Mouse (Mus musculus) intestine, embryonic 16.5 days (tissue): ENCODE results near the gene Evi2. TPM values are rescaled to one million over a fixed set of nuclear protein-coding genes. Genes with fewer than 3 reads are reported as not detected.

ENCODE experiments used
- ATAC-seq: fragments of 200-750 bp; cut with Nextera tagmentation; 2 replicates; pipeline ENCODE4 v1.8.0; 2017; ENCODE audit warnings: moderate TSS enrichment, moderate library complexity
- H3K27ac ChIP-seq: fragments of 300-500 bp; sonication (generic); 2 replicates; pipeline ENCODE4 v1.5.1; 2014; ENCODE audit warnings: mild to moderate bottlenecking, low read length
- H3K27me3 ChIP-seq: fragments of 300-500 bp; sonication (generic); replicated peaks from 2 replicates; pipeline ENCODE4 v1.6.1; 2014; ENCODE audit warnings: low read length, control low read depth, mixed read lengths; ENCODE audit not compliant: control insufficient read depth, insufficient read depth
- H3K36me3 ChIP-seq: fragments of 300-500 bp; sonication (generic); 2 replicates; pipeline ENCODE4 v1.6.1; 2014; ENCODE audit warnings: low read length, control low read depth; ENCODE audit not compliant: control insufficient read depth, insufficient read depth
- H3K4me1 ChIP-seq: fragments of 300-500 bp; sonication (generic); 2 replicates; pipeline ENCODE4 v1.6.1; 2014; ENCODE audit warnings: low read length, control low read depth, mixed read lengths; ENCODE audit not compliant: control insufficient read depth, insufficient read depth
- H3K4me2 ChIP-seq: fragments of 300-500 bp; sonication (generic); 2 replicates; pipeline ENCODE4 v1.6.1; 2014; ENCODE audit warnings: low read depth, low read length, control low read depth
- H3K4me3 ChIP-seq: fragments of 300-500 bp; sonication (generic); 2 replicates; pipeline ENCODE4 v1.5.1; 2014; ENCODE audit warnings: mild to moderate bottlenecking, low read length
- H3K9ac ChIP-seq: fragments of 300-500 bp; sonication (generic); 2 replicates; pipeline ENCODE4 v1.6.1; 2014; ENCODE audit warnings: low read depth, low read length
- H3K9me3 ChIP-seq: fragments of 300-500 bp; sonication (generic); 2 replicates; pipeline ENCODE4 v1.6.1; 2016; ENCODE audit warnings: low read length, control low read depth; ENCODE audit not compliant: control insufficient read depth
- WGBS: fragments of 180-500 bp; shearing (Covaris S2); extraction: QIAGEN DNeasy Blood & Tissue Kit; methylation state at CpG from one replicate; pipeline ENCODE4 v1.1.7; 2014; 5-methylcytosine and 5-hydroxymethylcytosine counted together
- polyA plus RNA-seq: library from polyadenylated mRNA; unstranded; fragments of >200 nt; fragmentation: Nextera tagmentation; extraction: Ambion mirVana; gene quantifications from 2 replicates; pipeline ENCODE4 v1.2.1, GENCODE M21; 2015

Gene Evi2
- 0.50 TPM in 2 replicates for polyA plus RNA-seq

GRCm38 (mm10) chr11:79530333-79530761, at the start of gene Evi2, which contains the start of gene Evi2a:
Gene Evi2, minus strand, starts transcription at chr11:79530589.
Gene Evi2a, minus strand, starts transcription at chr11:79530609.
- Histone ChIP-seq H3K27me3 (no peaks in the 10 kb centered on the region), H3K4me1 (0 out of 2 replicates have a peak, but pooled peaks cover 3% of the 10 kb centered on the region), H3K9me3 (no peaks in the 10 kb centered on the region), H3K36me3 (no peaks in the 10 kb centered on the region; the same call in 1 of the 2 replicates), H3K27ac (no peak within 1 kb of the TSS), H3K9ac (no peak within 1 kb of the TSS), H3K4me2 (no peak within 1 kb of the TSS), H3K4me3 (no peak within 1 kb of the TSS)
- 84% methylated on average over 7 of the region's 7 CpGs for WGBS
- ATAC-seq = no peak

- H3K36me3 ChIP-seq = no peaks in the 10 kb centered on the region
- WGBS = 50% methylated on average over 5 of the region's 5 CpGs
- no peaks in the 10 kb centered on the region for H3K4me1 ChIP-seq
- no peak overlapping the region for H3K4me2 ChIP-seq
- H3K27me3 ChIP-seq = no peaks in the 10 kb centered on the region
- H3K27ac ChIP-seq = no peak overlapping the region
- H3K9me3 ChIP-seq = no peaks in the 10 kb centered on the region
- no peak for ATAC-seq
- no peak overlapping the region for H3K9ac ChIP-seq
- H3K4me3 ChIP-seq = no peak overlapping the region
Observed at GRCm38 (mm10) chr11:79577741-79578140, 47.4 kb upstream of the Evi2 start.

GRCm38 (mm10) chr11:79575383-79576073, 45.1 kb upstream of the Evi2 start:
- H3K4me1 ChIP-seq = no peaks in the 10 kb centered on the region
- no peak overlapping the region for H3K27ac ChIP-seq
- WGBS = 91% methylated on average over 14 of the region's 14 CpGs
- no peak for ATAC-seq
- H3K9ac ChIP-seq = no peak overlapping the region
- no peaks in the 10 kb centered on the region for H3K9me3 ChIP-seq
- no peaks in the 10 kb centered on the region for H3K27me3 ChIP-seq
- H3K4me2 ChIP-seq = no peak overlapping the region
- H3K36me3 ChIP-seq = peaks cover 4% of the 10 kb centered on the region; the same call in 1 of the 2 replicates
- H3K4me3 ChIP-seq = no peak overlapping the region

GRCm38 (mm10) chr11:79573836-79574235, 43.4 kb upstream of the Evi2 start:
- Histone ChIP-seq H3K27me3 (no peaks in the 10 kb centered on the region), H3K36me3 (peaks cover 4% of the 10 kb centered on the region; the same call in 1 of the 2 replicates), H3K27ac (no peak overlapping the region), H3K9me3 (no peaks in the 10 kb centered on the region), H3K4me3 (no peak overlapping the region), H3K4me1 (no peaks in the 10 kb centered on the region), H3K4me2 (no peak overlapping the region), H3K9ac (no peak overlapping the region)
- 80% methylated on average over 3 of the region's 3 CpGs for WGBS
- ATAC-seq = no peak

- WGBS = 90% methylated on average over 2 of the region's 2 CpGs
- Histone ChIP-seq H3K4me3 (no peak overlapping the region), H3K9ac (no peak overlapping the region), H3K9me3 (no peaks in the 10 kb centered on the region), H3K27me3 (no peaks in the 10 kb centered on the region), H3K36me3 (peaks cover 12% of the 10 kb centered on the region), H3K4me2 (no peak overlapping the region), H3K4me1 (no peaks in the 10 kb centered on the region), H3K27ac (no peak overlapping the region)
- ATAC-seq = no peak
Observed at GRCm38 (mm10) chr11:79570319-79570718, 39.9 kb upstream of the Evi2 start.

- 76% methylated on average over 11 of the region's 11 CpGs for WGBS
- H3K36me3 ChIP-seq = peaks cover 13% of the 10 kb centered on the region
- no peak for ATAC-seq
Observed at GRCm38 (mm10) chr11:79568197-79568911, 38.0 kb upstream of the Evi2 start.

GRCm38 (mm10) chr11:79566947-79567346, 36.6 kb upstream of the Evi2 start:
- no peak overlapping the region for H3K4me3 ChIP-seq
- H3K9ac ChIP-seq = no peak overlapping the region
- no peaks in the 10 kb centered on the region for H3K4me1 ChIP-seq
- no peak for ATAC-seq
- no peak overlapping the region for H3K4me2 ChIP-seq
- H3K36me3 ChIP-seq = peaks cover 13% of the 10 kb centered on the region
- 53% methylated on average over 1 of the region's 1 CpGs for WGBS
- no peaks in the 10 kb centered on the region for H3K9me3 ChIP-seq
- no peaks in the 10 kb centered on the region for H3K27me3 ChIP-seq
- H3K27ac ChIP-seq = no peak overlapping the region

More at GRCm38 (mm10) chr11:79568197-79568911, 38.0 kb upstream of the Evi2 start:
- Histone ChIP-seq H3K4me3 (no peak overlapping the region), H3K4me1 (no peaks in the 10 kb centered on the region), H3K27ac (no peak overlapping the region), H3K9ac (no peak overlapping the region), H3K27me3 (no peaks in the 10 kb centered on the region), H3K9me3 (no peaks in the 10 kb centered on the region), H3K4me2 (no peak overlapping the region)

GRCm38 (mm10) chr11:79563493-79563892, 33.1 kb upstream of the Evi2 start:
- Histone ChIP-seq H3K36me3 (peaks cover 10% of the 10 kb centered on the region), H3K4me1 (no peaks in the 10 kb centered on the region), H3K4me2 (no peak overlapping the region), H3K27ac (no peak overlapping the region), H3K27me3 (no peaks in the 10 kb centered on the region), H3K9me3 (no peaks in the 10 kb centered on the region), H3K4me3 (no peak overlapping the region), H3K9ac (no peak overlapping the region)
- 88% methylated on average over 7 of the region's 7 CpGs for WGBS
- no peak for ATAC-seq

GRCm38 (mm10) chr11:79560536-79560935, 30.1 kb upstream of the Evi2 start:
- no peak overlapping the region for H3K4me3 ChIP-seq
- no peaks in the 10 kb centered on the region for H3K9me3 ChIP-seq
- no peaks in the 10 kb centered on the region for H3K27me3 ChIP-seq
- H3K4me1 ChIP-seq = no peaks in the 10 kb centered on the region
- H3K27ac ChIP-seq = no peak overlapping the region
- peaks cover 6% of the 10 kb centered on the region; the same call in 1 of the 2 replicates for H3K36me3 ChIP-seq
- 88% methylated on average over 4 of the region's 4 CpGs for WGBS
- no peak for ATAC-seq
- H3K9ac ChIP-seq = no peak overlapping the region
- no peak overlapping the region for H3K4me2 ChIP-seq
